Mouse (Mus musculus) megakaryocyte progenitor cell, adult 5-6 weeks (primary cell): ENCODE data around the gene Fam129a. TPM values are rescaled to one million over a fixed set of nuclear protein-coding genes. Genes with fewer than 3 reads are reported as not detected.
A peak's percentile ranks its signal among the peaks of the same experiment; 100 is the strongest.
"Not testable (repeated sequence)": the region's sequence is repeated elsewhere in the genome, so short reads cannot be mapped to it uniquely, and the experiment has no call there.

ENCODE experiments used
- ATAC-seq: replicated peaks from 2 replicates; pipeline ENCODE4 v1.8.0; 2016; ENCODE audit warnings: mild to moderate bottlenecking, moderate TSS enrichment, inconsistent platforms; ENCODE audit not compliant: poor library complexity
- total RNA-seq, 2 experiments: library from RNA; stranded (forward) in 1 of 2; stranded (reverse) in 1 of 2; fragments of 157-497, 149-512 nt in 1 of 2; fragments of 200-1000 nt in 1 of 2; gene quantifications; 2 replicates each; pipeline versions ENCODE4 v1.2.3 to v1.2.4; 2015 to 2017

Gene Fam129a
- total RNA-seq, 2 experiments from 2014 or later: 7.1 to 8.0 TPM

DNA sequence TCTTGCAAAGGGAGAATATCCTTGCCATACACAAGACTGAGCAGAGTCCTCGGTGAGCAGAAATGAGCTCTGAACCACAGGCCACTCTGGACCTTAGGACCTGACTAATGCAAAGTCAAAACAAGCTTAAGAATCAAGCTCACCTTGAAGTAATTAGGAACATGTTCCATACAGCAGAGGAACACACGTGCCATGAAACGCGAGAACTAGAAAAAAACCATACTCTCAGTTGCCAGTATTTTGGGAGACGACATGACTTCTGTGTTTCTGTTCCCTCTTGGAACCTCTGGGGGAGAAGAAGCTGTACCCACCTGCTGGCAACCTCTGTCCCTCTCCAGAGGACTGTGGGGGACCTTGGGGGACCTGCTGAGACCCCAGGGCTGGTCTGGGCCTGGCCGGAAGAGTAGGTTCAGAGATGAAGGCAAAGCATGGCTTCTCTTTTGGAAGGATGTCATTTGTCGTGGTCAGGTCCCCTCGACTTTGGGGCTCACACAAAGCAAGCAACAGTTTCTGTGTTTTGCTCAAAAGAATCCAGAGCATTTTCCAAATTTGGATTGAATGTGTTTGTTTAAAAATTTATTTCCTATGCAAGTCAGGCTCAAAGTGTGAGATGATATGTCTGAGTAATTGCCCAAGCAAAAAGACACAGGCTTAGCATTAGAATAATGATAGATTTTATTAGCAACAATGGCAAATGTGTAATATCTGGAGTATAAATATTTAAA is 12.6 kb downstream of the Fam129a start:
- ATAC-seq: no peak

DNA sequence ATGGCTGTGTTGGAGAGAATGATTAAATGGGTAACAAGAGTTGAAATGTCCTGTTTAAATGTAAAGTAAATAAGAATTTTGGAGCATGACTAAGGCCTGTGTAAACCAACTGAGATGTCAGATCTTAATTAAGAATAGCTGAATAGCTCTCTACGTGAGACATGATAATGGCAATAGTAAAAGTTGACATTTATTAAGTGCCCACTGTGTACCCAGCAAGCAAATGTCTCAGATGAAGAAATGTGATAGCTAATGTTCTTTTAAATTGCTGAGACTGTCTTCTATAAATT is 13.1 kb downstream of the Fam129a start:
- ATAC-seq: no peak

DNA sequence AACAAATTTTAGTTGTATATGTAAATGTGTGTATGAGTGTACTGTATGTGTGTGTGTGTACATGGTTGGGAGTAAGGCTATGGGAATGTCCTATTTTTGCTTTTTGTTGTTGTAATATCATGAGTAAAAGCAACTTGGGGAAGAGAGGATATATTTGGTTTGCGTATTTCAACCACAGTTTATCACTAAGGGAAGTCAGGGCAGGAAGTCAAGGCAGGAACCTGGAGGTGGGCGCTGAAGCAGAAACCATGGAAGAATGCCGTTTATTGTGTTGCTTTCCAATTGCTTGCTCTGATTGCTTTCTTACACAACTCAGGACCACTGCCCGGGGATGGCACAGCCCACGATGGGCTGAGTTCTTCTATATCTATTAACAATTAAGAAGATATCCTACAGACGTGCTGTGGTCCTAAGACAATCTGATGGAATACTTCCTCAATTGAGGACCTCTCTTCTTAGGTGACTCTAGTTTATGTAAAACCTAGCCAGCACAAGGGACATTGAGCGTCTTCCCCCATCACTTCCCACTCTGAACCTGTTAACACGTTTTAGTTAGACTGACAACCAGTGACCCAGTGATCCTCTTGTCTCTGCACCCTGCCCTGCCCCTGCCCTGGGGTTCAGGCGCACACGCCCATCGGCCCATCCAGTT is 13.7 kb downstream of the Fam129a start:
- peak; percentile 51 for ATAC-seq

DNA sequence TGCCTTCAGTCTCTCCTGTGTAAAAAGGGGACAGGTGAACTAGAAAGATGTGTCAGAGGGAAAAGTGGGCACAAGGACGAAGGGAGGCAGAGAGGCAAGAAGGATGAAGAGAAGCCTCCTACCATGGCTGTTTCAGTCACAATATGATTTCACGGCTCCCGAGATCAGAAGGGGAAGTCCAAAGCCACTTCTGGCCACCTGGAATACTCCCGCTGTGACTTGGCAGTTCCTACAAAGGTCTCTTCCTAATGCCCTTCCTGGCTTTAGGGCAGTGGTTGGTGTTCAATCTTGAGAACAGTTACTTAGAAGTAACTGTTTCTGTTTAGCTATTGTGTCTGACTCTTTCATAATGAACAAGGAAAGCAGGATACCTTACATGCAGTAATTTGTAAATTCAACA is 14.7 kb downstream of the Fam129a start:
- peak; percentile 66 for ATAC-seq

DNA sequence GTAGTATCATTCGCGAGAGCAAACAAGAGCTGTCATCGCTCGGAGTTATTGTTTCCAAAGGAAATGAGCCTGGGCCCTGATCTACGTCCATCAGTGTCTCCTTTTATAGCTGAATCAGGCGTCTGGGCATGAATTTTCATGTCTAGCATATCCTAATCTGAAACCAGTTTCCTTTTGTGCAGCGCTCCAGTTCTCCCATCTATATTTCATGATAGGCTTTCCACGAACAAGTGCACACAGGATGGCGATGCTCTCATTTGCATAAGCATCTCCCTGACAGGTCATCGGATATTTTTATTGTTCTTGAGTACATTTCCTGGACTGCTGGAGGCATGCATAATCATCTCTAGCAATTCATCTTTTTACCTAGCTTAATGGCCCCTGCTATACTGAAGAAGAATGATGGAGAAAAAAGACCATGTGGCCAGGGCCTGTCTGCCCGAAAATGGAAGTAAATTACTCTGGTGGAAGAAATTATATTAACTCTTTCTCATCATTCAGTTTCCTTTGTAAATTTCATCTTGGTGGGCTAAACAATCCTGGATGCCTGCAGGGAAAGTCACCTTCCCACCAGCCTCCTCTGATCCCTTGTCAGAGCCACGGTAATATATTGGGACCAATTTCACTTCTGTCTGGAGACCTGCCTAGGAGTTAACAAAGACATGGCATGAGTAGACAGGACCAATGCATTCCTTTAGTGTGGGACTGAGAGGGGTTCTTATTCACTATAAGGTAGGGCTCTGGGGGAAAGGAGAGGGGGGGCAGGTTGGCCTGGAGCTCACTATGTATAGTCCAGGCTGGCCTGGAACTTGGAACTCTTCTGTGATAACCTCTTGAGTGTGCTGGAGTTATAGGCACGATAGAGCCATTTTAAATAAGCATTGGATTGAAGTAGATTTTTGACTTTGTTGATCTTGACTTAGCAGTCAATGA is 21.4 kb downstream of the Fam129a start:
- ATAC-seq: no peak

DNA sequence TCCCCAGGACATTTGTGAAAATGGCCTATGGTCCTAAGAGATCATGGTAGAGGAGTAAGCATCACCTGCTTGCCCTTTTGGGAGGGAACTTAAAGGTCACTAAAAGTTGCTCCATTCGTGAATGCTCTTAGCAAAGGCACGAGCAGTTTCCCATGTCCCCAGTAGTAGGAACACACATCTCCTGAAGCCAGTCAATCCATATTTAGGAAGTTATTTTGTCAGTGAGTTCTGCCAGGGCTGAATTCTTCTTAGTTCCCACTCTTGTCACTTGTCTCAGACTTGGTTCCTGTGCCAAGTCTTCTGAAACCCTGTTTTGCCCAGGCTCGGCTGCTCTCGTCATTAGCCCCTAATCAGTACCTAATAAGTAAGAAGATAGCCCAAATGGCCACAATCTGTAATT is 23.9 kb downstream of the Fam129a start:
- ATAC-seq: no peak

DNA sequence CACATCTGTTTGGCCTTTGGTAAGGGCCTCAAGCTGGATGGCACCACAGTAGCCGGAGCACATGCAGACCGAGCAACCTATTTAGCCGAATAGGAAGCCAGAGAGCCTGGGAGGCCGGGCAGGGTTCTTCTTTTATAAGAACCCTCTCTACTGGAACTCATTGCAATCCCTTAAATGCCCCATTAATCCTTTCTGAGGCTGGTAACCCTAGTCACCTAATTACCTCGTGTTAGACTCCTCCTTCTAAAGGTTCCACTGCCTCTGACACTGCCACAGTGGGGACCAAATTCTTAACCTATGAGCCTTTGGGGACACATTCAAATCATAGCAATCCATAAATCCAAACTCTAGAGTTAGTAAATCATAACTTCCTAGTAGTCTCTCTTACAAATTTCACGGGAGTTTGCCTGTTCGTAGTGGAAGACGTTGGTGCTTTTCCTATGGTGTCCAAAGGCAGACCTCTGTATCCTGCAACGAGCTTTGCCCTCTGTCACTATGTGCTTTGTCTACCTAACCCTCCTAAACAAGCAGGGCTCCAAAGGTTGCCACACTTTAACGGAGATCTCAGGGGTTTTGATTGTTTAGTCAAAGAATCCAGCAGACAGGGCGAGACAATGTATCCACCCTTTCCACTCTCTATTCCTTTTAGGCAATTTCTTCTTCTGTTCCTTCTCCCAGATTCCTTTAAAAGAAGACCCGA is 24.8 kb downstream of the Fam129a start:
- ATAC-seq: no peak

DNA sequence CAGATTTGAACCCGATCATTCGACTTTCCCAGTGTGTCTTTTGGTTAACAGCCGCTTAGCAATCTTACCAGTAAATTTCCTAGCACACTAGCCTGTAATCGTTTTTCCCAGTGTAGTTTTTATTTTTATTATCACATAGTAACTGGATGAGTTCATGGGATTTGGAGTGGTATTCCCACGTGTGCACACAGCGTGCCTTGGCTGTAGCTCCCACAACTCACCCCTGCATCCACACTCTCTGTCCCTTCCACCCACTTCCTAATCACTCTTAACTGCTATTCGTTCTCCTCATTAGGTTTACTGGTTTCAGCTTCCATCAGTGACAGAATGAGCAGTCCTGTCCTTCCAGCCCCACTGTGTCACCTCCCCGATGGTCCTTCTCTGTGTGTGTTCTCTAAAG is 25.6 kb downstream of the Fam129a start:
- ATAC-seq: no peak

DNA sequence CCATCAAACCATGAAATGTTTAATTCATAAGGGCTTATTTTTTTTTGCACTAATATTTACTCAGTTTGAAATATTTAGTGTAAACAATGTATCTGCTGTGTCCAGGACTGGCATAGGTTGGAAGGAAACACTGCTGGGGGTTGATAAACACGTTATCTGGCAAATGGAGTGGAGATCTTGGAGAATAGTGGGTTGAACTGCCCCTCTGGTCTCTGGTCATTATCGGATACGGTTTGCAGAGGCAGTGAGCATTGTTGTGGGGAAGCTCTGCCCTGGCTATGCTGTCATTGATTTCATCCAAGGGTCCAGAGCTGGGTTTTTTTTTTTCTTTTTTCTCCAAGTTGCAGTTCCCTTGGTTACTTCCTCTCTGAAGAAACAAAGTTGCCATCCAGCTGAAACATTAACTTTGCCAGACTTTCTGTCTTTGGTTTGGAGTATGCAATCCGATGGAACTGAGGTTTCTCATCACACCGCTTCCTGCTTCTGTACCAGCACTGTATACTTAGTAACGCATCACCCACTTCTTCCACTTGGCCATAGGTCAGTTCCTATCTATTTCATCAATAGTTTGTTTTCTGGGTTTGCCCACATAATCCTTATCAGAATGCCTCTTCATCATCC is 26.8 kb downstream of the Fam129a start:
- ATAC-seq: peak; percentile 86

DNA sequence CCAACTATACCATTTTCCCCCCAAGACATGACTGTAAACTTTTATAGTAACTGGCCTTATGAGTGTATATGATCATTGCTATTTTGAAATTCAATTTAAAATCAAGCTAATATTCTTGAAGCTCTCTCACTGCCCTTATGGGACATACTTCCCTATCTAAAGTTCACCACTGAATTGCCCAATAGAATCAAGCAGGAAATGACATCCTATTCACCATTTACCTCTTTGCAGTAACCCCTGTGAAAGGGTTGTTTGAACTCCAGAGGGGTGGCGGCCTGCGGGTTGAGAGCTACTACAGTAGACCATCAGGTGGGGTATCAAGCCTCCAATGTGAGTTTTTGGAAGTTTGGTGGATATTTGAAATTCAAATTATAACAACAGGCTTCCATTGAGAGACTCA is 27.9 kb downstream of the Fam129a start:
- ATAC-seq: peak; percentile 79

DNA sequence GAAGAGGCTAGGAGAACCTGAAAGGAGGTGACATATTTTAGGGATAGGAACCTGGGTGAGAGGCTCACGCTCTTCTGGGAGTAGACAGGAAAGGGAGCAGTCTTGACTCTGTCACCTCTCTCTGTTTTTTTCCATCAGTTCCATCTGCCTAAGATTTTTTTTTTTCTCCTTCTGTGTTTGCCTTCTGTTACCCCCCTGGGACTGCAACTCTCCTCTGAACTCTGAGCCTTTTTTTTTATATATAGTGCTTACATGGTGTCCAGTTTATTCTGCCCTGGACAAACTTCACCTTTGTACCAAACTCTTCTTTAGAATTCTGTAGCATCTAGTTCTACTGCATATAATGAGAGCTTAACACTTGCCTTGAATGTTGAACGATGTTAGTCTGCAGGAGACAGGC is 33.3 kb downstream of the Fam129a start:
- ATAC-seq: no peak

DNA sequence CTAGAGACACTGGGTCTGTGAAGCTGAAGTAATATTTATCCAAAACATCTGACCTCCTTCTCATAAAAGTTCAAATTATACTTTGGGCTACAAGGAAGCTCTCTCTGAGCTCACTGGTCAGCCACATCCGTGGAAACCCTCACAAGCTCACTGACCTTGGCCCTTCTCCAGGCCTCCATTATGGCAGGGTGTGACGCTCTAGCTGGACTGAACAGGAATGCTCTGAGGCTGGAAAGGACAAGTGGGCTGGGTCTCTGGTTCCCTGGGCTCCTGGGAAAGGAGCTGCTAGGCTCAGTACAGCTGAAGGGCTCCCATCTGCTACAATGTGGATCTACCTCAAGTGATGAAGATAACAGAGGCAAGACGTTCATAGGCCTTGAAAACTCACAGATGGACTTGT is 37.0 kb downstream of the Fam129a start:
- ATAC-seq: not testable (repeated sequence)

DNA sequence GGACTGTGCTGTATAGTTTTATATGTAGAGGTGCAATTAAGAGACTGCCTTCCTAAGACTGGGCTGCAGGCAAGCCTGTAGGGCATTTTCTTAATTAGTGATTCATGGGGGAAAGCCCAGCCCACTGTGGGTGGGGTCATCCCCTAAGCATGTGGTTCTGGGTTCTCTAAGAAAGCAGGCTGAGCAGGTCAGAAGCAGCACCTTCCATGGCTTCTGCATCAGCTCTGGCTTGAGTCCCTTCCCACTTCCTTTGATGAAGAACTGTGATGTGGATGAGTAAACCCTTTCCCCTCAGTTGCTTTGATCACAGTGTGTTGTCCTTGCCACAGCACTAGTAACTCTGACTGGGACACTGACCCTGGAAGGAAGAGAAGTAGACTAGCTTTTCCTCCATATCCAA is 39.6 kb downstream of the Fam129a start:
- ATAC-seq: no peak

DNA sequence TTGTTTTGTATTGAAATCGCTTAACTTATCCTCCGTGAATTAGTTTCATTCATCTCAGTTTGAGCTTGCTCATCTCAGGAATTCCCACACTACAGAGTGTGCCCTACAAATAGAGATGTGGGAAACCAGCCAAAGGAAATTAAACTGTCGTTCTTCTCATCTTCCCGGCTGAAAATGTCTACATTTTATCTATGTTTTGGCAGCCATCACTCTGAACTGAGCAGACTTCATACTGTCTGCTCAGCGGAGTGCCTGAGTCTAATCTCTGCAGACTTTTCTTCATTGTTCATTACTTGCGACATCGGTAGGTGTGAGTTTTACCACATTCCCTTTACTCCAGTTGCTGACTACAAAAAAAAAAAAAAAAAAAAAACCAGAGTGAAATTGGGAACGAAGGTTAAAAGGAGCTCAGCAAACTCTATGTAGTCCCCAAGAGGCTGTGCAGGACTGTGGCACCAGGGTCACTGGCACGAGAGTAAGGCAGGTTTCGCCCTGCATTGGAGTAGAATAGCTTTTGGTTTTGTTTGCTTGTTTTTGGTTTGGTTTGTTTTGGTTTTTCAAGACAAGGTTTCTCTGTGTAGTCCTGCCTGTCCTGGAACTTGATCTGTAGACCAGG is 43.4 kb downstream of the Fam129a start:
- no peak for ATAC-seq

DNA sequence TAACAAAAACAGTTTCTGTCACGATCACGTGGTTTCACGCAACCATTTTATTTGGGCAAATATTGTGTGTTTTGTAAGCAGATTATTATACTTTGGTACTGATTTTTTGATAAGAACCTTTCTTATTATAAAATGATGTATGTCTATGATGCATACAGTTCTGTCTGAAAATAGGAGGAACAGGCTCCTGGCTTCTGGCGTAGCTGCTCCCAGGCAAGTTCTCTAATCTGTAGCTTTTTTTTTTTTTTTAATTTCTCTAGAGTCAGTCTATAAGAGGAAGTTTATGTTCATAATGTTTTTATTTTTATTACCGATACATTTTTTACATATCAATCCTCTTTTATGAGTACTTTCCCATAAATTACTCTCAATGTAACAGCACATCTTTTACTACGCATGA is 44.6 kb downstream of the Fam129a start:
- no peak for ATAC-seq

DNA sequence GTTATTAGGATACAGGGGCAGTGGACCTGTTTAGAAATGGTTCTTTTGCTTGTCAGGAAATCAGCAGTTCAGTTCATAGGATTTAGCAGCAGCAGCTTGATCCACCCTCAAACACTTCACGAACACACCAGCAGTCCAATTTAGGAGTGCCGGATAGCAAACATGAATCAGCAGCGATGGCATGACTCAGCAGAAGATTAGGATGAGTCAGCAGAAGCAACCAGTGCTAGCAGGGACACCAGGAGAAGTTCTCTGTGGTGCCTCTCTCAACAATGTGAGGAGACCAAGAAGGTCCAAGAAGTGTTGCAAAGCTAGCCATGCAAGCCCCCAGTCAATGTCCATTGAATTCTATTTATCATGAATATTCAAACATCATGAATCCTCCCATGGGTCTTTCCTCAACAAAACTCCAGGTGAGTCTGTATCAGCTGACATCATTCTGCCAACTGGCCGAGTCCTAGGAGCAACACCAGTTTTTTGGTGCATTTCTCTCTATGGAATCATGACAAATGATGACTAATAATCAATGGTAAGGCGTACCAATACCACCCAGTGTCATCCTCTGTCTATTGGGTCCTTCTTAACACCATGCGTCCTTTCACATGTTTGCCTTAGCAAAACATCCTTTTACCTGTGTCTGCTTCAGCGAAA is 45.7 kb downstream of the Fam129a start:
- ATAC-seq: peak; percentile 37; the same call in 1 of the 2 replicates

DNA sequence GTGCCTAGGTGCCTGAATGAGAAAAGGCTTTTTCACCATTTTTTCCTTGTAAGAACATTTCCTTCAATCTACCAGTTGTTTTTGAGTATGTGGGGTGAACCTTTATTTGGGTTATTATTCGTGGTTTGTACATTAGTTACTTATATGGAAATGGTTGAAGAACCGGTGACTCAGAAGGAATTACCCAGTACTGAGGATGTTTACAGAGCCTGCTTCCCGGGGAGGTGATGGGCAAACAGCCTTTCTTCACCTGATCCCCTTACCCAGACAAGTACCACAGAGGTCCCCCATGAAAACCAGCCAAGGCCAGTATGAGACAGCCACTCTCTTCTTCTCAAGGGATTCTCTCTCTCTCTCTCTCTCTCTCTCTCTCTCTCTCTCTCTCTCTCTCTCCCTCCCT is 47.3 kb downstream of the Fam129a start:
- ATAC-seq: no peak

DNA sequence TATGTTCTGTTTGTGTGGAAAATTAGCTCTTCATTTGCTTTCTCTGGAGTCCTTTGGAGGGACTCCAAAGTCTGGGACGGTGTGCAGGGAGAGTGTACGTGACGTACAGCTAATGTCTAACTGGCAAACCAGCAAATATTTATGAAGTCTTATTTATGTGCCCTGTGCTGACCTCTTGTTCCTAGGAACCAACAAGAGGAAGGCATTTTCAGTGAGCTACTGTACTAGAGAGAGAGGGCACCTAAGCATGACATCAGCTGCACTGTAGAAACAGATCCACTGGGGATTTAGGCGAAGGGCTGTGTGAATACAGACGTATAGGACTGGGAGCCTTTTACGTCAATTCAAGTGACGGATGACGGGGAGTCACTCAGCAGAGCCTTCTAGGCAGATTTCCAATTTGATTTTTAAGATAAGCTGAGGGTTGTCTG is 48.3 kb downstream of the Fam129a start:
- ATAC-seq: no peak

DNA sequence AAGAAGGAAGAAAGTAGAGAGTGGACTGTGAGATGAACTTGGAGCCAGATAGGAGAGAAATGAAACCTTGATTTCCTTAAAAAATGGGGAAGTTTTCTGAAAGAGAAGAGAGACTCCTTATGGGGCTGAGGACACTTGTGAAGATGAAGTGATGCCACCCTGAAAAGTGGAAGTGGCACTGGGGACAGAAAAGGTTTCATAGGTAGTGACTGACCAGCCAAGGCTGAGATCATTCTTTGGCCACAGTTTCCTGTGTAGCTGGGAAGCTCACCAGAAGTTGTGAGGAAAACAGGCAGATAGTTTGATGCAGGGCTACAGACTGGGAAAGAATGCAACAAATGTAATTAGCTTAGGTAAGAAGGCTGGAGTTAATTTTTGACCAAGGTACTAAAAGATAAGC is 49.7 kb downstream of the Fam129a start:
- ATAC-seq: peak; percentile 79
